In the genomic region with DNA sequence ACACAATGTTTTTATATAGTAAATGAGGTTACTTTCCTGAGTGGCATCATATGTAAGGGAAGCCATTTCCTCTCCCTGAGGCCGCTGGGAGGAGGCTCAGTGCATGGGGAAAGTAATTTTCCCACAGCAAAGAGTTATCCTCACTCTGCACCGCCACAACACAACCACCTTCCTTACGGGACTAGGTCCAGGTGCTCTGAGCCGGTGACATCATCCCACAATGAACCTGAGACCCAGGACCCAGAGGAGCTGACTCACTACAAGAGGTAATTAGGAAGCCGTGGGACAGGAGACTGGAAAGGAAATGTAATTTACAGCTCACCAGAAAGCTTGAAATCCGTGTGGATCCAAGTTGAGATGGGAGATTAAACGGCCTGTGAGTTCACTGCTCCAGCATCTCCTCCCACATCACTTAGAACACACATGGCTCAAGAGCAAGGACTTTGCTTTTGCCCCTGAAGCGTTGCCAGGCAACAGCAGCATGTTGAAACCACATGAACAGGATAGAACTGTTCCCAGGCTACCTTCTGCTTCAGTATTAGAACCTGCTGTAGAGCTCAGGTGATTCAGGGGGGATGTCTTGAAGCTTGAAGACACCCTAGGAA, we compare ENCODE assay signal across 10 mouse cellular contexts.
DNase-seq lines count a peak whose midpoint lies in the region; ATAC-seq and TF ChIP-seq lines count a peak whose summit lies in the region.
"Had no signal": no experiment of that assay in that cellular context is flagged by ENCODE, and none has a peak within 500 bp of the region (broad histone marks: within the 10 kb centered on the region; RNA-seq: fewer than 3 reads in every experiment).

No protein-coding gene starts in this region.

- no peak overlapping the region for H3K9ac ChIP-seq in liver, adult 2 months (ENCODE audit: low read depth, low read length)
- no peak overlapping the region for H3K9ac ChIP-seq in liver, embryonic 12.5 days
- H3K9ac ChIP-seq: lung, embryonic 15.5 days had no signal

- peak; percentile 54 for DNase-seq in adrenal gland, postnatal 10 days
- DNase-seq in adrenal gland, postnatal 4 days (ENCODE audit: low spot score in 2 of 2) = no peak
- peak; percentile 75 for DNase-seq in liver, adult 2 months (ENCODE audit: extremely low read depth, low read depth, low spot score)
- peak; percentile 60 for DNase-seq in brain, embryonic 14.5 days (ENCODE audit: low read depth)
- peak; percentile 58 to 60 for DNase-seq in kidney, postnatal 36 days
- DNase-seq in c-Kit-positive CD71-positive TER-119-positive erythroid progenitor cells, embryonic 14.5 days (ENCODE audit: low spot score) = no peak
- DNase-seq: cerebellum, adult 9-11 months had no signal

- peaks cover 3% of the 10 kb centered on the region; the same call in 1 of the 2 replicates for H3K79me2 ChIP-seq in liver, adult 2 months (ENCODE audit: control insufficient read depth, insufficient read depth, low read length)

- H3K9me3 ChIP-seq in liver, embryonic 12.5 days (replicated peaks) = no peaks in the 10 kb centered on the region
- H3K9me3 ChIP-seq: lung, embryonic 15.5 days had no signal

- no peak for TF ChIP-seq POLR2A in liver, adult 2 months (IDR thresholded peaks at IDR 0.05; ENCODE audit: extremely low read depth, insufficient read depth, low read length)
- TF ChIP-seq POLR2A in brain, embryonic 14.5 days (IDR thresholded peaks at IDR 0.05; ENCODE audit: borderline replicate concordance, extremely low read depth, insufficient read depth, insufficient read length, poor library complexity, severe bottlenecking) = no peak

- no peak for ATAC-seq in liver, embryonic 12.5 days
- no peak for ATAC-seq in megakaryocyte, adult 5-6 weeks (ENCODE audit: poor library complexity, severe bottlenecking)

- no peaks in the 10 kb centered on the region for H3K27me3 ChIP-seq in liver, adult 2 months (ENCODE audit: control insufficient read depth, insufficient read depth, low read length)
- no peaks in the 10 kb centered on the region for H3K27me3 ChIP-seq in liver, embryonic 12.5 days (replicated peaks)
- H3K27me3 ChIP-seq: lung, embryonic 15.5 days had no signal

- WGBS in liver, adult 2 months = 43% methylated on average over 8 of the region's 8 CpGs
- WGBS in liver, embryonic 12.5 days (ENCODE audit: insufficient replicate concordance) = 53% methylated on average over 8 of the region's 8 CpGs

- TF ChIP-seq CTCF in liver, adult 2 months (IDR thresholded peaks at IDR 0.05; ENCODE audit: low read depth, low read length) = no peak
- TF ChIP-seq CTCF in brain, embryonic 14.5 days (IDR thresholded peaks at IDR 0.05; ENCODE audit: borderline replicate concordance, extremely low read depth, insufficient read depth, insufficient read length) = no peak

- no peak overlapping the region for H3K4me2 ChIP-seq in liver, embryonic 12.5 days
- H3K4me2 ChIP-seq: lung, embryonic 15.5 days had no signal

- no peak overlapping the region for H3K27ac ChIP-seq in liver, adult 2 months (replicated peaks; ENCODE audit: insufficient read depth, low read depth, low read length)
- no peak overlapping the region for H3K27ac ChIP-seq in liver, embryonic 12.5 days
- H3K27ac ChIP-seq: lung, embryonic 15.5 days had no signal

- H3K4me3 ChIP-seq in liver, adult 2 months (ENCODE audit: insufficient read depth, low read depth, low read length) = no peak overlapping the region
- H3K4me3 ChIP-seq in liver, embryonic 12.5 days = no peak overlapping the region
- H3K4me3 ChIP-seq: lung, embryonic 15.5 days had no signal

- H3K36me3 ChIP-seq in liver, adult 2 months (ENCODE audit: control insufficient read depth, insufficient read depth, low read length) = no peaks in the 10 kb centered on the region
- no peaks in the 10 kb centered on the region for H3K36me3 ChIP-seq in liver, embryonic 12.5 days
- H3K36me3 ChIP-seq: lung, embryonic 15.5 days had no signal

- no peaks in the 10 kb centered on the region for H3K4me1 ChIP-seq in liver, adult 2 months (ENCODE audit: control insufficient read depth, insufficient read depth, low read length)
- H3K4me1 ChIP-seq in liver, embryonic 12.5 days = no peaks in the 10 kb centered on the region
- H3K4me1 ChIP-seq: lung, embryonic 15.5 days had no signal

Comparison
In these comparisons a context has a peak if more than half of its experiments do, and no peak if none do; other contexts are left out.
1. DNase-seq: peak in adrenal gland, postnatal 10 days (single experiment), liver, adult 2 months (single experiment), brain, embryonic 14.5 days (single experiment) and kidney, postnatal 36 days (2 of 2); none in adrenal gland, postnatal 4 days (0 of 2) and c-Kit-positive CD71-positive TER-119-positive erythroid progenitor cells, embryonic 14.5 days (single experiment).